Mouse (Mus musculus) ES-E14 (cell line): ENCODE measurements at regions not wholly inside any gene's neighbourhood (a gene's known extent, or its start where the extent isn't known, plus 50 kb on each side); places are given as distances from the start of the nearest gene placed in this dataset.

ENCODE experiments used
- DNase-seq: peaks from one replicate; pipeline ENCODE4 v3.0.0-alpha.2; 2013; ENCODE audit warnings: low read depth, low spot score
- H3K27ac ChIP-seq: 2 replicates; pipeline ENCODE4 v1.5.1; 2012; ENCODE audit warnings: low read depth, mild to moderate bottlenecking, low read length, moderate library complexity, mixed read lengths; ENCODE audit not compliant: poor library complexity, insufficient read depth, severe bottlenecking
- H3K36me3 ChIP-seq: 2 replicates; pipeline ENCODE4 v1.6.1; 2012; ENCODE audit warnings: mild to moderate bottlenecking, low read length, moderate library complexity, mixed read lengths; ENCODE audit not compliant: control insufficient read depth, poor library complexity, insufficient read depth, severe bottlenecking
- H3K4me1 ChIP-seq, 2 experiments: fragments of 150-350 bp in 1 of 2; sonication (generic) in 1 of 2; 2 replicates each; pipeline ENCODE4 v1.6.1; 2012; ENCODE audit warnings: low read length in 2 of 2, mild to moderate bottlenecking in 1 of 2, mixed read lengths in 1 of 2; ENCODE audit not compliant: control insufficient read depth in 2 of 2, insufficient read depth in 2 of 2, poor library complexity in 1 of 2
- H3K4me3 ChIP-seq, 2 experiments: fragments of 150-350 bp in 1 of 2; sonication (generic) in 1 of 2; 2 replicates each; pipeline ENCODE4 v1.5.1; 2012; ENCODE audit warnings: low read length in 2 of 2, low read depth in 1 of 2, mild to moderate bottlenecking in 1 of 2, mixed read lengths in 1 of 2; ENCODE audit not compliant: insufficient read depth in 1 of 2, poor library complexity in 1 of 2, severe bottlenecking in 1 of 2
- H3K9ac ChIP-seq: 2 replicates; pipeline ENCODE4 v1.6.1; 2012; ENCODE audit warnings: low read depth, mild to moderate bottlenecking, low read length, mixed read lengths; ENCODE audit not compliant: poor library complexity, insufficient read depth, severe bottlenecking
- H3K9me3 ChIP-seq: fragments of 150-350 bp; sonication (generic); 2 replicates; pipeline ENCODE4 v1.6.1; 2012; ENCODE audit warnings: low read depth, mild to moderate bottlenecking, low read length; ENCODE audit not compliant: control insufficient read depth, insufficient read depth
- CHD2 ChIP-seq: IDR thresholded peaks from 2 replicates; pipeline ENCODE4 v1.6.1; 2014; ENCODE audit warnings: mild to moderate bottlenecking, low read depth, low read length, inconsistent platforms
- HCFC1 ChIP-seq: IDR thresholded peaks from 2 replicates; pipeline ENCODE4 v1.6.1; 2012; ENCODE audit warnings: low read length, inconsistent platforms, borderline replicate concordance; ENCODE audit not compliant: insufficient read depth
- MAFK ChIP-seq: IDR thresholded peaks from 2 replicates; pipeline ENCODE4 v1.6.1; 2014; ENCODE audit warnings: mild to moderate bottlenecking, low read depth, low read length, inconsistent platforms; ENCODE audit not compliant: insufficient read depth
- ZC3H11A ChIP-seq: IDR thresholded peaks from 2 replicates; pipeline ENCODE4 v1.6.1; 2012; ENCODE audit warnings: low read depth, mild to moderate bottlenecking, inconsistent platforms, low read length, borderline replicate concordance
- ZNF384 ChIP-seq: IDR thresholded peaks from 2 replicates; pipeline ENCODE4 v1.6.1; 2012; ENCODE audit warnings: low read depth, low read length, inconsistent platforms
- in situ Hi-C, 2 experiments: fragments of 600-800 bp; cut with MboI; formaldehyde crosslinking; loops; one replicate each; pipeline ENCODE4 v1.15.1; 2025; ENCODE audit warnings: low sequenced_read_pairs in 2 of 2, inconsistent platforms in 1 of 2; ENCODE audit not compliant: unreplicated experiment in 2 of 2

DNA sequence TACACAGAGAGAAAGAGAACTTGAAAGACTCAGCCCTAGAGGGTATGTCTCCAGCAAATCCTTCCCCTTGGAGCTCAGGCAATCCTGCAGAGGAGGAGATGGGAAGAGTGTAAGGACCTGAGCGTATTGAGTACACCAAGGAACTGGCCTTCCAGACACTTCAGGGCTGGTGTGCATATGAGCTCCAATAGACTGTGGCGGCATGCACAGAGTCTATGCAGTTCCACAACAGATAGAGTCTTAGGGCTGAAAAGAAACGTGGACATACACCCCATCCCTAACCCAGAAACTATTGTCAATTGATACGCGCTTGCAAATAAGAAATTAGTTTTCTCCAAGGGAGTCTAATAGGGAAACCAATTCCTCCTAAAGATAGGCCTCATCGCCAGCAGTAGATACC lies 130.6 kb upstream of the Lpp start:
- no peak overlapping the region for H3K9ac ChIP-seq
- no peaks in the 10 kb centered on the region for H3K9me3 ChIP-seq
- DNase-seq: no peak
- in situ Hi-C loops: no loop called here
- no peak overlapping the region for H3K4me3 ChIP-seq
- H3K36me3 ChIP-seq: no peaks in the 10 kb centered on the region
- H3K27ac ChIP-seq: no peak overlapping the region
- TF ChIP-seq ZC3H11A (no peak), CHD2 (no peak), ZNF384 (no peak), MAFK (no peak), HCFC1 (no peak)
- no peaks in the 10 kb centered on the region for H3K4me1 ChIP-seq

DNA sequence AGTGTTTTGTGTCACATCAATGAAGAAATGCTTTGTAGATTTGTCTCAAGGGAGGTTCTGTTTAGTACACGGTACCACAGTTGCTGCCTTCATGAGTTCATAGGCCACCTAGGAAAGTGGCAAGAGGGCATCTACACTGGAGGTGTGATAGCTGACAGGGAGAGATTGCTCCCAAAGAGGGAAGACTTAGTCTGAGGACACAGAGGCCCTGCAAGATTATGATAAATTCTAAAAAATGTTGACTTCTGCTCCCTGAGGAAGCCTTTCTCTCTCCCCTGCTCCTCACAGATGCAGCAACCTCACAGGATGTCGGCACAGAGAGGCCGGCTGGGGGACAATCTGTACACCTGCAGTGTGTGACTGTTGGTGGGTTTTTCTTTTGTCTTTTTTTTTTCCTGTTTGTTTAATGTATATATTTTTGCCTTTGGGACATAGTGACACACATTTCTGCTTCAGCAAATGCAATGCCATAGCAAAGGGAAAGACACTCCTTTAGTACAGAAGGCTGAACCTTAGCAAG lies 133.5 kb upstream of the Lpp start:
- Histone ChIP-seq H3K4me1 (no peaks in the 10 kb centered on the region), H3K36me3 (no peaks in the 10 kb centered on the region), H3K9me3 (no peaks in the 10 kb centered on the region), H3K27ac (no peak overlapping the region), H3K9ac (no peak overlapping the region), H3K4me3 (no peak overlapping the region)
- in situ Hi-C loops: no loop called here
- no peak for DNase-seq
- TF ChIP-seq ZNF384: no peak
- TF ChIP-seq MAFK: no peak
- no peak for TF ChIP-seq CHD2
- no peak for TF ChIP-seq HCFC1
- TF ChIP-seq ZC3H11A: no peak

DNA sequence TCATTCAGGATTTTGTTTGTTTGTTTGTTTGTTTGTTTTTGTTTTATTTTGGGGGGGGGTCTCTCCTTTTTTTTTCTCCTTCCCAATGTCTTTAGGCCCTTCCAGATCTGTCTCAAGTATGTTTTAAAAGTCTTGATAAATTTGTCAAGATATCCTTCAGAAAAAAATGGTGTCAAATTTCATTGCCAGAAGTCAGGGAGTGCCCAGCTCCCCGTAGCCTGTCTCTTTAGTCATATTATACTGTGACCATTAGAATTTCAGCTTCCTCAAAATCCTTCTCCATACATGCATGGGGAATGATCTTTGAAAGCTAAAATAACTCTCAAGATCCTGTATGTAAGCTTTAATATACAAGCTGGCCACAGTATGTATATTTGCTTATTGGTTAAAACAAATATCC lies 134.3 kb upstream of the Lpp start:
- H3K9ac ChIP-seq: no peak overlapping the region
- H3K4me1 ChIP-seq: no peaks in the 10 kb centered on the region
- no peak for TF ChIP-seq MAFK
- no peak for TF ChIP-seq ZC3H11A
- no peak for TF ChIP-seq HCFC1
- no peak for TF ChIP-seq ZNF384
- TF ChIP-seq CHD2: no peak
- H3K27ac ChIP-seq: no peak overlapping the region
- DNase-seq: no peak
- in situ Hi-C loops: no loop called here
- H3K4me3 ChIP-seq: no peak overlapping the region
- H3K36me3 ChIP-seq: no peaks in the 10 kb centered on the region
- H3K9me3 ChIP-seq: no peaks in the 10 kb centered on the region

DNA sequence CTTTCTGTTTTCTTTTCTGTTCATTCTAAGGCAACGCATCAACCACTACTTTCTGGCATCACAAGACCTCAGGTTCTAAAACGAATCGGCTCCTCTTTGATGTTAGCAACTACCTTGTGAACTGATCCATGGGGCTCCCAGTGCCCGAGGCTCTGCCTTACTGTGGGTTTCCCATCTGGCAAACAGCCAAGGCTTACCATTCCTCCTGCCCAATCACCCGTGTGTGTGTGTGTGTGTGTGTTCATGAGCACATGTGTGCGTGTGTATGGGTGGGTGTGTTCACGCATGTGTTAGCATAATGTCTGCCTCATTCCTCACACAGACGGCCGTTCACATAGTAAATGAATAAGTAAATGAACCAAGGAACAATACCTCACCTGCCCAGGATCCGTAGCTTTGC lies 138.3 kb upstream of the Lpp start:
- Histone ChIP-seq H3K27ac (no peak overlapping the region), H3K9ac (no peak overlapping the region), H3K4me3 (no peak overlapping the region), H3K4me1 (no peaks in the 10 kb centered on the region), H3K36me3 (no peaks in the 10 kb centered on the region), H3K9me3 (no peaks in the 10 kb centered on the region)
- in situ Hi-C loops: no loop called here
- no peak for TF ChIP-seq HCFC1
- TF ChIP-seq ZNF384: no peak
- TF ChIP-seq MAFK: no peak
- no peak for TF ChIP-seq ZC3H11A
- no peak for TF ChIP-seq CHD2
- DNase-seq: no peak

DNA sequence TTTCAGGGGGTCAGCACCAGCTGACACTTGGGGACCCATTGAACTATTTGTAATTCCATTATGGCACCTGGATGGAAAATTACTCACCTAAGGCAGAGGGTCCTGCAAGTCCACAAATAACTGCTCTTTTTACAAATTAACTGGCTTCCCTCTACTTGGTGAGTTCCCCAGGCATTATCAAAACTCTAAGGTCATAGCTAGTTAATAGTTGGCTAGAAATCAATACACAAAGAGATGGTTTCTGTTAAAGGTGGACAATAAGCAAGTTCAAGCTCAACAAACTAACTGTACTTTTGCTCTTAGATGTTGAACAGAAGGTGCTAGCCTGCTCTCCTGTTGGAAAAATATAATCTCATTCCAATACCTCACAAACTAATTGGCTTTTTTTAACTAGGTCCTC lies 138.7 kb upstream of the Lpp start:
- in situ Hi-C loops: no loop called here
- no peaks in the 10 kb centered on the region for H3K9me3 ChIP-seq
- no peak overlapping the region for H3K27ac ChIP-seq
- no peak overlapping the region for H3K4me3 ChIP-seq
- H3K9ac ChIP-seq: no peak overlapping the region
- no peak for TF ChIP-seq ZC3H11A
- TF ChIP-seq ZNF384: no peak
- no peak for TF ChIP-seq CHD2
- no peak for DNase-seq
- H3K4me1 ChIP-seq: no peaks in the 10 kb centered on the region
- no peaks in the 10 kb centered on the region for H3K36me3 ChIP-seq
